Mouse (Mus musculus): ENCODE measurements at regions not wholly inside any gene's neighbourhood (a gene's known extent, or its start where the extent isn't known, plus 50 kb on each side); places are given as distances from the start of the nearest gene placed in this dataset.

- DNase-seq (ENCODE audit: low read depth, low spot score), result no peak
These were observed 236.2 kb upstream of the Tle3 start for GRCm38 (mm10) chr9:61135917-61136316.

- no peak for DNase-seq (ENCODE audit: low read depth, low spot score)
These were observed 233.3 kb upstream of the Tle3 start for GRCm38 (mm10) chr9:61138741-61139368.

GRCm38 (mm10) chr9:61143101-61143500 is 229.1 kb upstream of the Tle3 start:
- no peak for DNase-seq (ENCODE audit: low read depth, low spot score)

GRCm38 (mm10) chr9:61144685-61145318 is 227.4 kb upstream of the Tle3 start:
- no peak for DNase-seq (ENCODE audit: low read depth, low spot score)

- no peak for DNase-seq (ENCODE audit: low read depth, low spot score)
These were observed 226.4 kb upstream of the Tle3 start for GRCm38 (mm10) chr9:61145738-61146137.

GRCm38 (mm10) chr9:61151201-61151600 is 221.0 kb upstream of the Tle3 start:
- no peak for DNase-seq (ENCODE audit: low read depth, low spot score)

- no peak for DNase-seq (ENCODE audit: low read depth, low spot score)
These were observed 220.2 kb upstream of the Tle3 start for GRCm38 (mm10) chr9:61151901-61152337.

GRCm38 (mm10) chr9:61154721-61155120 is 217.4 kb upstream of the Tle3 start:
- no peak for DNase-seq (ENCODE audit: low read depth, low spot score)

- peak; percentile 49 for DNase-seq (ENCODE audit: low read depth, low spot score)
These were observed 216.3 kb upstream of the Tle3 start for GRCm38 (mm10) chr9:61155851-61156250.

GRCm38 (mm10) chr9:61158192-61158770 is 213.9 kb upstream of the Tle3 start:
- no peak for DNase-seq (ENCODE audit: low read depth, low spot score)

- DNase-seq (ENCODE audit: low read depth, low spot score), result no peak
These were observed 213.0 kb upstream of the Tle3 start for GRCm38 (mm10) chr9:61159159-61159558.

GRCm38 (mm10) chr9:61159616-61160015 is 212.6 kb upstream of the Tle3 start:
- DNase-seq (ENCODE audit: low read depth, low spot score), result no peak

- DNase-seq (ENCODE audit: low read depth, low spot score), result no peak
These were observed 209.3 kb upstream of the Tle3 start for GRCm38 (mm10) chr9:61162884-61163283.

GRCm38 (mm10) chr9:61163671-61164288 is 208.4 kb upstream of the Tle3 start:
- DNase-seq (ENCODE audit: low read depth, low spot score), result no peak

GRCm38 (mm10) chr9:61164501-61165251 is 207.5 kb upstream of the Tle3 start:
- DNase-seq (ENCODE audit: low read depth, low spot score), result no peak

GRCm38 (mm10) chr9:61166115-61166514 is 206.1 kb upstream of the Tle3 start:
- no peak for DNase-seq (ENCODE audit: low read depth, low spot score)

- DNase-seq (ENCODE audit: low read depth, low spot score), result no peak
These were observed 204.9 kb upstream of the Tle3 start for GRCm38 (mm10) chr9:61167097-61167842.

- no peak for DNase-seq (ENCODE audit: low read depth, low spot score)
These were observed 203.2 kb upstream of the Tle3 start for GRCm38 (mm10) chr9:61168931-61169330.

- DNase-seq (ENCODE audit: low read depth, low spot score), result no peak
These were observed 202.6 kb upstream of the Tle3 start for GRCm38 (mm10) chr9:61169506-61170090.

- DNase-seq (ENCODE audit: low read depth, low spot score), result no peak
These were observed 201.2 kb upstream of the Tle3 start for GRCm38 (mm10) chr9:61170921-61171320.

- no peak for DNase-seq (ENCODE audit: low read depth, low spot score)
These were observed 199.7 kb upstream of the Tle3 start for GRCm38 (mm10) chr9:61172421-61172820.

Measured in mesoderm, embryonic 11.5 days (tissue).